Mouse (Mus musculus): Measurements from ENCODE around the gene Gm17631. TPM values are rescaled to one million over a fixed set of nuclear protein-coding genes. Genes with fewer than 3 reads are reported as not detected.

Gm17631 gene
- total and polyA plus RNA-seq, 3 experiments, result not detected

DNA sequence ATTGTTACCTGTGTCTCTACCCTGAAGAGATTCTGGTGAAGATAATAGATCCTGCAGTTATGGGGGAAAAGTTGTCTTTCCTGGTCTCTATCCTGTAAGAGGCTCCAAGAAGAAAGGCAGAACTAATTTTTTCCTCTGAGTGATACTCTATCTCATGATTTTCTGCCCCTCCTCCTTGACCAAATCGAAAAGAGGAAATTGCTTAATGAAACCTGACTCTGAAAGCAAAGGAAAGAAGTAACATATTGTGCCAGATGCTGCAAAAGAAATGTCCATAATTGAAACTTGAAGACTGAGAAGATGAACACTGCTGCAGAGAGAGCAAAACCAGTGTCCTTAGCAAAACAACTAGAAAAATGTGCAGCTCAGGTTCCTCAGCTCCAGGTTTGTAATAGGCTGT, 14.1 kb downstream of the Gm17631 start, which contains the start of gene Klra17:
TSS of gene Klra17 (minus strand) at position 124 of the 400 bp plus-strand sequence.
- Histone ChIP-seq H3K36me3 (replicated peaks in 1 of 2; ENCODE audit: control insufficient read depth in 1 of 2, insufficient read depth in 1 of 2, low read length in 1 of 2) (no peaks in the 10 kb centered on the region), H3K4me1 (ENCODE audit: control insufficient read depth in 1 of 2, insufficient read depth in 2 of 2) (no peaks in the 10 kb centered on the region), H3K27ac (ENCODE audit: insufficient read depth, low read depth) (no peak within 1 kb of the TSS), H3K9me3 (replicated peaks; ENCODE audit: low read length) (no peaks in the 10 kb centered on the region), H3K9ac (ENCODE audit: insufficient read depth, low read depth) (no peak within 1 kb of the TSS), H3K79me2 (replicated peaks; ENCODE audit: control insufficient read depth, extremely low read depth, insufficient read depth, poor library complexity, severe bottlenecking) (no peaks in the 10 kb centered on the region), H3K27me3 (replicated peaks) (no peaks in the 10 kb centered on the region), H3K4me3 (replicated peaks in 1 of 3; ENCODE audit: low read depth in 2 of 3, low read length in 2 of 3, poor library complexity in 1 of 3) (no peak within 1 kb of the TSS), H3K4me2 (ENCODE audit: insufficient read depth, low read depth, poor library complexity, severe bottlenecking) (no peak within 1 kb of the TSS)
- peak; percentile 0 for DNase-seq (ENCODE audit: extremely low read depth)
- TF ChIP-seq HCFC1 (IDR thresholded peaks at IDR 0.05; ENCODE audit: low read depth, low read length) (no peak), USF1 (IDR thresholded peaks at IDR 0.05; ENCODE audit: low read depth, low read length) (no peak), PAX5 (IDR thresholded peaks at IDR 0.05; ENCODE audit: low read length) (no peak), CTCF (conservative IDR thresholded peaks at IDR 0.05 in 1 of 2, IDR thresholded peaks at IDR 0.05 in 1 of 2; ENCODE audit: low read depth in 2 of 2, low read length in 2 of 2) (no peak), ELF1 (IDR thresholded peaks at IDR 0.05; ENCODE audit: low read depth, low read length) (no peak), GABPA (IDR thresholded peaks at IDR 0.05; ENCODE audit: insufficient replicate concordance, low read depth, low read length) (no peak), TCF12 (IDR thresholded peaks at IDR 0.05; ENCODE audit: low read depth, low read length) (no peak), MYC (IDR thresholded peaks at IDR 0.05; ENCODE audit: low read depth, low read length) (no peak), SMC3 (IDR thresholded peaks at IDR 0.05; ENCODE audit: low read depth, low read length) (no peak), NELFE (IDR thresholded peaks at IDR 0.05; ENCODE audit: low read depth, low read length) (no peak), MAX (IDR thresholded peaks at IDR 0.05; ENCODE audit: low read length) (no peak)
- dilution Hi-C loops (cut with MboI; ENCODE audit: extremely low pct_ligation_motif_present, extremely low pct_unique_long_range_greater_than_20kb, low sequenced_read_pairs) (no loop called here), in situ Hi-C loops (cut with MboI; ENCODE audit: low pct_ligation_motif_present, low pct_unique_long_range_greater_than_20kb, low sequenced_read_pairs) (no loop called here)

- Histone ChIP-seq H3K4me1 (ENCODE audit: control insufficient read depth in 1 of 2, insufficient read depth in 2 of 2) (no peaks in the 10 kb centered on the region), H3K36me3 (replicated peaks in 1 of 2; ENCODE audit: control insufficient read depth in 1 of 2, insufficient read depth in 1 of 2, low read length in 1 of 2) (no peaks in the 10 kb centered on the region), H3K4me3 (replicated peaks in 1 of 3; ENCODE audit: low read depth in 2 of 3, low read length in 2 of 3, poor library complexity in 1 of 3) (no peak overlapping the region), H3K27ac (ENCODE audit: insufficient read depth, low read depth) (no peak overlapping the region), H3K27me3 (replicated peaks) (no peaks in the 10 kb centered on the region), H3K4me2 (ENCODE audit: insufficient read depth, low read depth, poor library complexity, severe bottlenecking) (no peak overlapping the region), H3K79me2 (replicated peaks; ENCODE audit: control insufficient read depth, extremely low read depth, insufficient read depth, poor library complexity, severe bottlenecking) (no peaks in the 10 kb centered on the region), H3K9me3 (replicated peaks; ENCODE audit: low read length) (no peaks in the 10 kb centered on the region), H3K9ac (ENCODE audit: insufficient read depth, low read depth) (no peak overlapping the region)
- in situ Hi-C loops (cut with MboI; ENCODE audit: low pct_ligation_motif_present, low pct_unique_long_range_greater_than_20kb, low sequenced_read_pairs), result no loop called here
- TF ChIP-seq SMC3 (IDR thresholded peaks at IDR 0.05; ENCODE audit: low read depth, low read length), result no peak
- TF ChIP-seq MAFK (IDR thresholded peaks at IDR 0.05; ENCODE audit: insufficient replicate concordance, low read length), result no peak
- TF ChIP-seq USF2 (conservative IDR thresholded peaks at IDR 0.05; ENCODE audit: low read depth, low read length), result no peak
- no peak for TF ChIP-seq E2F4 (IDR thresholded peaks at IDR 0.05; ENCODE audit: insufficient replicate concordance, low read depth, low read length)
- no peak for TF ChIP-seq POLR2AphosphoS2 (IDR thresholded peaks at IDR 0.05; ENCODE audit: low read depth, low read length)
- dilution Hi-C loops (cut with MboI; ENCODE audit: extremely low pct_ligation_motif_present, extremely low pct_unique_long_range_greater_than_20kb, low sequenced_read_pairs), result no loop called here
- DNase-seq (ENCODE audit: extremely low read depth), result no peak
Observed at GRCm38 (mm10) chr6:129882525-129882924, 20.1 kb downstream of the Gm17631 start.

Other genes with a start within 250 kb of the Gm17631 start
- gene Klrk1, start 238.8 kb upstream of the Gm17631 start, total RNA-seq (2012; rRNA removed), result not detected in 2 replicates
- not detected in 2 replicates for gene Klrk1, start 238.8 kb upstream of the Gm17631 start, total RNA-seq (2014; rRNA removed)
- not detected in 2 replicates for gene Klrk1, start 238.8 kb upstream of the Gm17631 start, polyA plus RNA-seq (2012; ENCODE audit: insufficient read length, low read depth)
- not detected in 2 replicates for gene Klrc3, start 219.3 kb upstream of the Gm17631 start, total RNA-seq (2012; rRNA removed)
- gene Klrc3, start 219.3 kb upstream of the Gm17631 start, total RNA-seq (2014; rRNA removed), result not detected in 2 replicates
- gene Klrc3, start 219.3 kb upstream of the Gm17631 start, polyA plus RNA-seq (2012; ENCODE audit: insufficient read length, low read depth), result not detected in 2 replicates
- gene Klrc2, start 202.0 kb upstream of the Gm17631 start, total RNA-seq (2012; rRNA removed), result not detected in 2 replicates
- not detected in 2 replicates for gene Klrc2, start 202.0 kb upstream of the Gm17631 start, total RNA-seq (2014; rRNA removed)
- gene Klrc2, start 202.0 kb upstream of the Gm17631 start, polyA plus RNA-seq (2012; ENCODE audit: insufficient read length, low read depth), result not detected in 2 replicates
- not detected in 2 replicates for gene Klrc1, start 183.7 kb upstream of the Gm17631 start, total RNA-seq (2012; rRNA removed)
- not detected in 2 replicates for gene Klrc1, start 183.7 kb upstream of the Gm17631 start, total RNA-seq (2014; rRNA removed)
- not detected in 2 replicates for gene Klrc1, start 183.7 kb upstream of the Gm17631 start, polyA plus RNA-seq (2012; ENCODE audit: insufficient read length, low read depth)
- gene Klri1, start 145.5 kb upstream of the Gm17631 start, total RNA-seq (2012; rRNA removed), result not detected in 2 replicates
- gene Klri1, start 145.5 kb upstream of the Gm17631 start, total RNA-seq (2014; rRNA removed), result not detected in 2 replicates
- not detected in 2 replicates for gene Klri1, start 145.5 kb upstream of the Gm17631 start, polyA plus RNA-seq (2012; ENCODE audit: insufficient read length, low read depth)
- gene Klri2, start 122.2 kb upstream of the Gm17631 start, total RNA-seq (2012; rRNA removed), result not detected in 2 replicates
- gene Klri2, start 122.2 kb upstream of the Gm17631 start, total RNA-seq (2014; rRNA removed), result not detected in 2 replicates
- gene Klri2, start 122.2 kb upstream of the Gm17631 start, polyA plus RNA-seq (2012; ENCODE audit: insufficient read length, low read depth), result not detected in 2 replicates
- not detected in 2 replicates for gene Gm156, start 78.4 kb upstream of the Gm17631 start, total RNA-seq (2012; rRNA removed)
- gene Gm156, start 78.4 kb upstream of the Gm17631 start, total RNA-seq (2014; rRNA removed), result not detected in 2 replicates
- not detected in 2 replicates for gene Gm156, start 78.4 kb upstream of the Gm17631 start, polyA plus RNA-seq (2012; ENCODE audit: insufficient read length, low read depth)
- gene Klra17, start 14.0 kb downstream of the Gm17631 start, total RNA-seq (2012; rRNA removed), result not detected in 2 replicates
- gene Klra17, start 14.0 kb downstream of the Gm17631 start, total RNA-seq (2014; rRNA removed), result not detected in 2 replicates
- gene Klra17, start 14.0 kb downstream of the Gm17631 start, polyA plus RNA-seq (2012; ENCODE audit: insufficient read length, low read depth), result not detected in 2 replicates
- not detected in 2 replicates for gene Klra5, start 55.0 kb downstream of the Gm17631 start, total RNA-seq (2012; rRNA removed)
- gene Klra5, start 55.0 kb downstream of the Gm17631 start, total RNA-seq (2014; rRNA removed), result not detected in 2 replicates
- not detected in 2 replicates for gene Klra5, start 55.0 kb downstream of the Gm17631 start, polyA plus RNA-seq (2012; ENCODE audit: insufficient read length, low read depth)
- gene Klra6, start 164.3 kb downstream of the Gm17631 start, total RNA-seq (2012; rRNA removed), result not detected in 2 replicates
- gene Klra6, start 164.3 kb downstream of the Gm17631 start, total RNA-seq (2014; rRNA removed), result not detected in 2 replicates
- not detected in 2 replicates for gene Klra6, start 164.3 kb downstream of the Gm17631 start, polyA plus RNA-seq (2012; ENCODE audit: insufficient read length, low read depth)
- not detected in 2 replicates for gene Klra4, start 204.6 kb downstream of the Gm17631 start, total RNA-seq (2012; rRNA removed)
- gene Klra4, start 204.6 kb downstream of the Gm17631 start, total RNA-seq (2014; rRNA removed), result not detected in 2 replicates
- not detected in 2 replicates for gene Klra4, start 204.6 kb downstream of the Gm17631 start, polyA plus RNA-seq (2012; ENCODE audit: insufficient read length, low read depth)

Data from CH12.LX (cell line).